Mouse (Mus musculus) G1E (cell line): Measurements from ENCODE around the gene Timm13. TPM values are rescaled to one million over a fixed set of nuclear protein-coding genes. Genes with fewer than 3 reads are reported as not detected.

Experiments
- ATAC-seq: 2 replicates; pipeline ENCODE4 v1.8.0; 2016; ENCODE audit warnings: mild to moderate bottlenecking; ENCODE audit not compliant: insufficient number of reproducible peaks, poor library complexity, low FRiP score, severe bottlenecking; ENCODE audit errors: extremely low read depth
- DNase-seq: peaks from one replicate; pipeline ENCODE4 v3.0.0; 2012; ENCODE audit warnings: low spot score
- H3K27me3 ChIP-seq: 2 replicates; pipeline ENCODE4 v1.6.1; 2012; ENCODE audit warnings: mild to moderate bottlenecking, low read length, inconsistent platforms; ENCODE audit not compliant: insufficient read depth
- H3K36me3 ChIP-seq: replicated peaks from 2 replicates; pipeline ENCODE3; 2012; ENCODE audit warnings: mild to moderate bottlenecking, inconsistent platforms
- H3K4me1 ChIP-seq: 2 replicates; pipeline ENCODE4 v1.6.1; 2012; ENCODE audit warnings: low read depth, low read length, inconsistent platforms, mixed read lengths; ENCODE audit not compliant: insufficient read depth
- H3K4me3 ChIP-seq: 2 replicates; pipeline ENCODE4 v1.5.1; 2012; ENCODE audit warnings: low read depth, mild to moderate bottlenecking, inconsistent platforms, low read length, moderate library complexity, mixed read lengths
- H3K9me3 ChIP-seq: replicated peaks from 2 replicates; pipeline ENCODE4 v1.6.1; 2012; ENCODE audit warnings: inconsistent platforms
- CTCF ChIP-seq: IDR thresholded peaks from 2 replicates; pipeline ENCODE4 v1.5.1; 2012; ENCODE audit warnings: low read depth, low read length, inconsistent platforms, mixed read lengths
- GATA1 ChIP-seq: IDR thresholded peaks from 2 replicates; pipeline ENCODE4 v1.6.1; 2012; ENCODE audit warnings: borderline replicate concordance, low read length, inconsistent platforms, mixed read lengths
- GATA2 ChIP-seq: IDR thresholded peaks from 2 replicates; pipeline ENCODE4 v1.6.1; 2012; ENCODE audit warnings: low read depth, low read length, inconsistent platforms, borderline replicate concordance
- POLR2AphosphoS5 ChIP-seq: IDR thresholded peaks from 2 replicates; pipeline ENCODE4 v1.6.1; 2012; ENCODE audit warnings: low read depth, low read length, inconsistent platforms; ENCODE audit not compliant: insufficient replicate concordance
- TAL1 ChIP-seq: conservative IDR thresholded peaks from 2 replicates; pipeline ENCODE4 v1.6.1; 2012; ENCODE audit warnings: low read depth, low read length, inconsistent platforms, mixed read lengths
- polyA plus RNA-seq: library from polyadenylated mRNA; stranded (reverse); fragments of >175 nt; gene quantifications from 2 replicates; pipeline ENCODE4 v1.2.3, GENCODE M21; 2012
- total RNA-seq, 2 experiments: library from RNA; stranded (forward) in 1 of 2; stranded (reverse) in 1 of 2; fragments of 200-1000 nt in 1 of 2; fragments of >200 nt in 1 of 2; fragmentation: Nextera tagmentation in 1 of 2; gene quantifications; 2 replicates each; pipeline ENCODE4 v1.2.3; 2014 to 2017

The Timm13 gene
- total and polyA plus RNA-seq, 3 experiments = 51.2 to 295 (median 70.4) TPM

- TF ChIP-seq POLR2AphosphoS5 = no peak
- no peak for TF ChIP-seq GATA1
- TF ChIP-seq TAL1 = no peak
- TF ChIP-seq CTCF = no peak
- TF ChIP-seq GATA2 = no peak
- peaks cover 71% of the 10 kb centered on the region for H3K36me3 ChIP-seq
- H3K4me1 ChIP-seq = peaks cover 87% of the 10 kb centered on the region
- H3K9me3 ChIP-seq = no peaks in the 10 kb centered on the region
- no peaks in the 10 kb centered on the region for H3K27me3 ChIP-seq
- peak; percentile 95 for DNase-seq
- peak within 1 kb of the TSS; percentile 80 for H3K4me3 ChIP-seq
- peak; percentile 7 for ATAC-seq
These were observed 45.6 kb downstream of the Timm13 start, which contains the start of the genes Lsm7 and Sppl2b for GRCm38 (mm10) chr10:80854913-80855748. Lsm7 (minus strand) TSS chr10:80855209. Sppl2b (plus strand) TSS chr10:80855275.

Other genes with a start within 250 kb of the Timm13 start
Only the 20 nearest of the 25 such genes appear.
- 2.3 and 7.4 TPM in 2 replicates for gene Izumo4, start 198.8 kb downstream of the Timm13 start, total RNA-seq (2014; fragmentation: Nextera tagmentation)
- 5.9 and 10.3 TPM in 2 replicates for gene Izumo4, start 198.8 kb downstream of the Timm13 start, total RNA-seq (2017)
- gene Izumo4, start 198.8 kb downstream of the Timm13 start, polyA plus RNA-seq = 7.5 and 8.2 TPM in 2 replicates
- gene Ap3d1, start 158.7 kb downstream of the Timm13 start, total RNA-seq (2014; fragmentation: Nextera tagmentation) = 121 and 133 TPM in 2 replicates
- gene Ap3d1, start 158.7 kb downstream of the Timm13 start, total RNA-seq (2017) = 72.3 and 88.3 TPM in 2 replicates
- 37.4 and 39.4 TPM in 2 replicates for gene Ap3d1, start 158.7 kb downstream of the Timm13 start, polyA plus RNA-seq
- 95.3 and 105 TPM in 2 replicates for gene Dot1l, start 145.8 kb downstream of the Timm13 start, total RNA-seq (2014; fragmentation: Nextera tagmentation)
- gene Dot1l, start 145.8 kb downstream of the Timm13 start, total RNA-seq (2017) = 8.7 and 9.0 TPM in 2 replicates
- gene Dot1l, start 145.8 kb downstream of the Timm13 start, polyA plus RNA-seq = 118 and 121 TPM in 2 replicates
- gene Sf3a2, start 102.8 kb downstream of the Timm13 start, total RNA-seq (2014; fragmentation: Nextera tagmentation) = 142 and 172 TPM in 2 replicates
- 8.7 and 9.9 TPM in 2 replicates for gene Sf3a2, start 102.8 kb downstream of the Timm13 start, total RNA-seq (2017)
- gene Sf3a2, start 102.8 kb downstream of the Timm13 start, polyA plus RNA-seq = 652 and 920 TPM in 2 replicates
- gene Plekhj1, start 102.3 kb downstream of the Timm13 start, total RNA-seq (2014; fragmentation: Nextera tagmentation) = 122 and 192 TPM in 2 replicates
- gene Plekhj1, start 102.3 kb downstream of the Timm13 start, total RNA-seq (2017) = 58.1 and 68.0 TPM in 2 replicates
- 285 and 325 TPM in 2 replicates for gene Plekhj1, start 102.3 kb downstream of the Timm13 start, polyA plus RNA-seq
- gene Amh, start 95.7 kb downstream of the Timm13 start, total RNA-seq (2014; fragmentation: Nextera tagmentation) = 1.7 and 1.8 TPM in 2 replicates
- 0.17 and 0.27 TPM in 2 replicates for gene Amh, start 95.7 kb downstream of the Timm13 start, total RNA-seq (2017)
- 1.6 and 1.8 TPM in 2 replicates for gene Amh, start 95.7 kb downstream of the Timm13 start, polyA plus RNA-seq
- not detected in 2 replicates for gene Jsrp1, start 87.5 kb downstream of the Timm13 start, total RNA-seq (2014; fragmentation: Nextera tagmentation)
- gene Jsrp1, start 87.5 kb downstream of the Timm13 start, total RNA-seq (2017) = not detected in 2 replicates
- gene Jsrp1, start 87.5 kb downstream of the Timm13 start, polyA plus RNA-seq = 0.07 and 0.09 TPM in 2 replicates
- 310 and 444 TPM in 2 replicates for gene Oaz1, start 74.3 kb downstream of the Timm13 start, total RNA-seq (2014; fragmentation: Nextera tagmentation)
- gene Oaz1, start 74.3 kb downstream of the Timm13 start, total RNA-seq (2017) = 228 and 347 TPM in 2 replicates
- 1,655 and 2,091 TPM in 2 replicates for gene Oaz1, start 74.3 kb downstream of the Timm13 start, polyA plus RNA-seq
- not detected in 2 replicates for gene Lingo3, start 56.9 kb downstream of the Timm13 start, total RNA-seq (2014; fragmentation: Nextera tagmentation)
- 0.05 and 0.06 TPM in 2 replicates for gene Lingo3, start 56.9 kb downstream of the Timm13 start, total RNA-seq (2017)
- not detected in 2 replicates for gene Lingo3, start 56.9 kb downstream of the Timm13 start, polyA plus RNA-seq
- gene Lsm7, start 45.8 kb downstream of the Timm13 start, total RNA-seq (2014; fragmentation: Nextera tagmentation) = 51.2 and 53.5 TPM in 2 replicates
- 282 and 373 TPM in 2 replicates for gene Lsm7, start 45.8 kb downstream of the Timm13 start, total RNA-seq (2017)
- gene Lsm7, start 45.8 kb downstream of the Timm13 start, polyA plus RNA-seq = 226 and 269 TPM in 2 replicates
- 46.0 and 55.1 TPM in 2 replicates for gene Sppl2b, start 45.7 kb downstream of the Timm13 start, total RNA-seq (2014; fragmentation: Nextera tagmentation)
- gene Sppl2b, start 45.7 kb downstream of the Timm13 start, total RNA-seq (2017) = 18.0 and 22.1 TPM in 2 replicates
- 76.6 and 92.5 TPM in 2 replicates for gene Sppl2b, start 45.7 kb downstream of the Timm13 start, polyA plus RNA-seq
- not detected in 2 replicates for gene Tmprss9, start 29.1 kb downstream of the Timm13 start, total RNA-seq (2014; fragmentation: Nextera tagmentation)
- gene Tmprss9, start 29.1 kb downstream of the Timm13 start, total RNA-seq (2017) = 0.05 and 0.06 TPM in 2 replicates
- 0.02 TPM in 1 of 2 replicates, not detected in the other for gene Tmprss9, start 29.1 kb downstream of the Timm13 start, polyA plus RNA-seq
- 3.0 and 3.1 TPM in 2 replicates for gene Lmnb2, start 17.3 kb upstream of the Timm13 start, total RNA-seq (2014; fragmentation: Nextera tagmentation)
- gene Lmnb2, start 17.3 kb upstream of the Timm13 start, total RNA-seq (2017) = 4.8 and 5.5 TPM in 2 replicates
- gene Lmnb2, start 17.3 kb upstream of the Timm13 start, polyA plus RNA-seq = 10.2 and 11.9 TPM in 2 replicates
- gene Gadd45b, start 29.1 kb upstream of the Timm13 start, total RNA-seq (2014; fragmentation: Nextera tagmentation) = 2.1 and 5.7 TPM in 2 replicates
- 1.1 and 1.9 TPM in 2 replicates for gene Gadd45b, start 29.1 kb upstream of the Timm13 start, total RNA-seq (2017)
- gene Gadd45b, start 29.1 kb upstream of the Timm13 start, polyA plus RNA-seq = 2.8 and 3.7 TPM in 2 replicates
- gene Gng7, start 114.0 kb upstream of the Timm13 start, total RNA-seq (2014; fragmentation: Nextera tagmentation) = 0.90 and 1.7 TPM in 2 replicates
- 0.33 and 0.58 TPM in 2 replicates for gene Gng7, start 114.0 kb upstream of the Timm13 start, total RNA-seq (2017)
- gene Gng7, start 114.0 kb upstream of the Timm13 start, polyA plus RNA-seq = 0.65 and 0.87 TPM in 2 replicates
- gene Diras1, start 124.7 kb upstream of the Timm13 start, total RNA-seq (2014; fragmentation: Nextera tagmentation) = not detected in 2 replicates
- 0.44 TPM in 1 of 2 replicates, not detected in the other for gene Diras1, start 124.7 kb upstream of the Timm13 start, total RNA-seq (2017)
- gene Diras1, start 124.7 kb upstream of the Timm13 start, polyA plus RNA-seq = 0.02 TPM in 1 of 2 replicates, not detected in the other
- 2.8 and 3.4 TPM in 2 replicates for gene Slc39a3, start 136.5 kb upstream of the Timm13 start, total RNA-seq (2014; fragmentation: Nextera tagmentation)
- 7.4 and 9.9 TPM in 2 replicates for gene Slc39a3, start 136.5 kb upstream of the Timm13 start, total RNA-seq (2017)
- 8.2 and 9.6 TPM in 2 replicates for gene Slc39a3, start 136.5 kb upstream of the Timm13 start, polyA plus RNA-seq
- gene Sgta, start 159.2 kb upstream of the Timm13 start, total RNA-seq (2014; fragmentation: Nextera tagmentation) = 69.9 and 71.1 TPM in 2 replicates
- 52.4 and 56.2 TPM in 2 replicates for gene Sgta, start 159.2 kb upstream of the Timm13 start, total RNA-seq (2017)
- 178 and 186 TPM in 2 replicates for gene Sgta, start 159.2 kb upstream of the Timm13 start, polyA plus RNA-seq
- 13.1 and 15.9 TPM in 2 replicates for gene Thop1, start 169.1 kb upstream of the Timm13 start, total RNA-seq (2014; fragmentation: Nextera tagmentation)
- 19.0 and 23.6 TPM in 2 replicates for gene Thop1, start 169.1 kb upstream of the Timm13 start, total RNA-seq (2017)
- gene Thop1, start 169.1 kb upstream of the Timm13 start, polyA plus RNA-seq = 81.6 and 95.0 TPM in 2 replicates
- gene Creb3l3, start 197.9 kb upstream of the Timm13 start, total RNA-seq (2014; fragmentation: Nextera tagmentation) = not detected in 2 replicates
- 0.29 TPM in 1 of 2 replicates, not detected in the other for gene Creb3l3, start 197.9 kb upstream of the Timm13 start, total RNA-seq (2017)
- not detected in 2 replicates for gene Creb3l3, start 197.9 kb upstream of the Timm13 start, polyA plus RNA-seq